Mouse (Mus musculus): ENCODE data around the gene Sgms2.

DNA sequence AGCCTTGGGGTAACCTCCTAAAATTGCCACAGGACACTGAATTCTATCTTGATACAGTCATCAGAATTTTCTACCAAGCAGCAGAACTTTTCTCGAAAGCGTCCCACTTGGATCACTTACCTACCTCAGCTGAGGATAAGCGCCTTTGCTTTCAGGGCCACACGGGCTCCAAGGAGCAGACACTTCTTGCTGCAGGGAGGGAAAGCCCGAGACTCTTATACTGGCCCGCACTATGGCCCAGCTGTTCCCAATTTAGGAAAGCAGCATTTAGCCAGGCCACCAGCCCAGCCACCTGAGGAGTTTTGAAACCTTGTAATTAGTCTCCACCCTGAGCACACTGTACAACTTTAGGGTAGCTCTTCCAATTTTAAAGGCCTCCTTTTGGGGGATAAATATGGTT lies 147.9 kb downstream of the Sgms2 start:
- TF ChIP-seq CTCF (IDR thresholded peaks at IDR 0.05; ENCODE audit: low read depth) (no peak), EP300 (IDR thresholded peaks at IDR 0.05; ENCODE audit: low read depth) (no peak)

All from liver, postnatal 0 days (tissue).